Mouse (Mus musculus): ENCODE data around the gene Arl8a. TPM values are rescaled to one million over a fixed set of nuclear protein-coding genes. Genes with fewer than 3 reads are reported as not detected.

The Arl8a gene
- polyA plus RNA-seq, 1 experiment from 2014 or later: 353 TPM

- no peaks in the 10 kb centered on the region for H3K36me3 ChIP-seq
- H3K27ac ChIP-seq (replicated peaks): no peak overlapping the region
- H3K27me3 ChIP-seq (replicated peaks): no peaks in the 10 kb centered on the region
- H3K4me3 ChIP-seq (replicated peaks): no peak overlapping the region
- ATAC-seq (ENCODE audit: low FRiP score): no peak
- WGBS: 94% methylated on average over 6 of the region's 6 CpGs
- H3K4me1 ChIP-seq: peaks cover 6% of the 10 kb centered on the region
- H3K9me3 ChIP-seq (replicated peaks): no peaks in the 10 kb centered on the region
- no peak overlapping the region for H3K4me2 ChIP-seq
- no peak overlapping the region for H3K9ac ChIP-seq (replicated peaks)
Observed at GRCm38 (mm10) chr1:135173311-135173710, 26.7 kb downstream of the Arl8a start.

- WGBS: 76% methylated on average over 3 of the region's 3 CpGs
Observed at GRCm38 (mm10) chr1:135175176-135175575, 28.6 kb downstream of the Arl8a start.

GRCm38 (mm10) chr1:135177724-135178123 lies 31.1 kb downstream of the Arl8a start:
- 94% methylated on average over 3 of the region's 3 CpGs for WGBS
- no peak overlapping the region for H3K4me3 ChIP-seq (replicated peaks)
- no peaks in the 10 kb centered on the region for H3K9me3 ChIP-seq (replicated peaks)
- H3K4me2 ChIP-seq: no peak overlapping the region
- H3K27me3 ChIP-seq (replicated peaks): no peaks in the 10 kb centered on the region
- no peak for ATAC-seq (ENCODE audit: low FRiP score)
- H3K4me1 ChIP-seq: 0 out of 2 replicates have a peak, but pooled peaks cover 3% of the 10 kb centered on the region
- H3K36me3 ChIP-seq: no peaks in the 10 kb centered on the region
- no peak overlapping the region for H3K27ac ChIP-seq (replicated peaks)
- no peak overlapping the region for H3K9ac ChIP-seq (replicated peaks)

More at GRCm38 (mm10) chr1:135175176-135175575, 28.6 kb downstream of the Arl8a start:
- Histone ChIP-seq H3K27ac (replicated peaks) (no peak overlapping the region), H3K9me3 (replicated peaks) (no peaks in the 10 kb centered on the region), H3K4me3 (replicated peaks) (no peak overlapping the region), H3K4me2 (no peak overlapping the region), H3K27me3 (replicated peaks) (no peaks in the 10 kb centered on the region), H3K4me1 (peaks cover 2% of the 10 kb centered on the region), H3K36me3 (no peaks in the 10 kb centered on the region), H3K9ac (replicated peaks) (no peak overlapping the region)
- ATAC-seq (ENCODE audit: low FRiP score): no peak

- WGBS: 93% methylated on average over 7 of the region's 7 CpGs
- ATAC-seq (ENCODE audit: low FRiP score): no peak
- Histone ChIP-seq H3K9me3 (replicated peaks) (no peaks in the 10 kb centered on the region), H3K4me3 (replicated peaks) (no peak overlapping the region), H3K4me1 (0 out of 2 replicates have a peak, but pooled peaks cover 3% of the 10 kb centered on the region), H3K27me3 (replicated peaks) (no peaks in the 10 kb centered on the region), H3K27ac (replicated peaks) (no peak overlapping the region), H3K4me2 (no peak overlapping the region), H3K9ac (replicated peaks) (no peak overlapping the region), H3K36me3 (no peaks in the 10 kb centered on the region)
Observed at GRCm38 (mm10) chr1:135178863-135179262, 32.2 kb downstream of the Arl8a start.

GRCm38 (mm10) chr1:135180830-135181229 lies 34.2 kb downstream of the Arl8a start:
- no peaks in the 10 kb centered on the region for H3K27me3 ChIP-seq (replicated peaks)
- H3K4me2 ChIP-seq: no peak overlapping the region
- H3K9me3 ChIP-seq (replicated peaks): no peaks in the 10 kb centered on the region
- 89% methylated on average over 10 of the region's 10 CpGs for WGBS
- H3K4me3 ChIP-seq (replicated peaks): no peak overlapping the region
- 0 out of 2 replicates have a peak, but pooled peaks cover 3% of the 10 kb centered on the region for H3K4me1 ChIP-seq
- ATAC-seq (ENCODE audit: low FRiP score): no peak
- no peaks in the 10 kb centered on the region for H3K36me3 ChIP-seq
- no peak overlapping the region for H3K9ac ChIP-seq (replicated peaks)
- no peak overlapping the region for H3K27ac ChIP-seq (replicated peaks)

- Histone ChIP-seq H3K9ac (replicated peaks) (no peak overlapping the region), H3K4me2 (no peak overlapping the region), H3K27me3 (replicated peaks) (no peaks in the 10 kb centered on the region), H3K27ac (replicated peaks) (no peak overlapping the region), H3K4me3 (replicated peaks) (no peak overlapping the region), H3K4me1 (0 out of 2 replicates have a peak, but pooled peaks cover 3% of the 10 kb centered on the region), H3K9me3 (replicated peaks) (no peaks in the 10 kb centered on the region), H3K36me3 (no peaks in the 10 kb centered on the region)
- no peak for ATAC-seq (ENCODE audit: low FRiP score)
- WGBS: 86% methylated on average over 4 of the region's 4 CpGs
Observed at GRCm38 (mm10) chr1:135181275-135181674, 34.7 kb downstream of the Arl8a start.

- Histone ChIP-seq H3K9ac (replicated peaks) (no peak overlapping the region), H3K4me1 (peaks cover 3% of the 10 kb centered on the region; the same call in 1 of the 2 replicates), H3K27ac (replicated peaks) (no peak overlapping the region), H3K4me3 (replicated peaks) (no peak overlapping the region), H3K36me3 (no peaks in the 10 kb centered on the region), H3K9me3 (replicated peaks) (no peaks in the 10 kb centered on the region), H3K4me2 (no peak overlapping the region), H3K27me3 (replicated peaks) (0 out of 2 replicates have a peak, but pooled peaks cover 2% of the 10 kb centered on the region)
- ATAC-seq (ENCODE audit: low FRiP score): no peak
- 79% methylated on average over 8 of the region's 8 CpGs for WGBS
Observed at GRCm38 (mm10) chr1:135181880-135182623, 35.4 kb downstream of the Arl8a start.

- 70% methylated on average over 3 of the region's 3 CpGs for WGBS
- ATAC-seq (ENCODE audit: low FRiP score): no peak
- no peak overlapping the region for H3K9ac ChIP-seq (replicated peaks)
Observed at GRCm38 (mm10) chr1:135182975-135183374, 36.4 kb downstream of the Arl8a start.

GRCm38 (mm10) chr1:135183448-135183847 lies 36.8 kb downstream of the Arl8a start:
- no peaks in the 10 kb centered on the region for H3K36me3 ChIP-seq
- no peaks in the 10 kb centered on the region for H3K9me3 ChIP-seq (replicated peaks)
- 0 out of 2 replicates have a peak, but pooled peaks cover 2% of the 10 kb centered on the region for H3K27me3 ChIP-seq (replicated peaks)
- peaks cover 3% of the 10 kb centered on the region; the same call in 1 of the 2 replicates for H3K4me1 ChIP-seq
- no peak overlapping the region for H3K4me3 ChIP-seq (replicated peaks)
- H3K4me2 ChIP-seq: no peak overlapping the region
- ATAC-seq (ENCODE audit: low FRiP score): no peak
- H3K27ac ChIP-seq (replicated peaks): no peak overlapping the region
- WGBS: 83% methylated on average over 4 of the region's 4 CpGs
- no peak overlapping the region for H3K9ac ChIP-seq (replicated peaks)

More at GRCm38 (mm10) chr1:135182975-135183374, 36.4 kb downstream of the Arl8a start:
- no peak overlapping the region for H3K4me2 ChIP-seq
- H3K27me3 ChIP-seq (replicated peaks): 0 out of 2 replicates have a peak, but pooled peaks cover 2% of the 10 kb centered on the region
- peaks cover 3% of the 10 kb centered on the region; the same call in 1 of the 2 replicates for H3K4me1 ChIP-seq
- no peaks in the 10 kb centered on the region for H3K36me3 ChIP-seq
- no peaks in the 10 kb centered on the region for H3K9me3 ChIP-seq (replicated peaks)
- no peak overlapping the region for H3K4me3 ChIP-seq (replicated peaks)
- H3K27ac ChIP-seq (replicated peaks): no peak overlapping the region

GRCm38 (mm10) chr1:135183941-135184570 lies 37.4 kb downstream of the Arl8a start:
- Histone ChIP-seq H3K4me3 (replicated peaks) (no peak overlapping the region), H3K4me1 (peaks cover 3% of the 10 kb centered on the region; the same call in 1 of the 2 replicates), H3K27me3 (replicated peaks) (0 out of 2 replicates have a peak, but pooled peaks cover 2% of the 10 kb centered on the region), H3K9me3 (replicated peaks) (no peaks in the 10 kb centered on the region), H3K9ac (replicated peaks) (no peak overlapping the region), H3K4me2 (no peak overlapping the region), H3K27ac (replicated peaks) (no peak overlapping the region), H3K36me3 (no peaks in the 10 kb centered on the region)
- WGBS: 72% methylated on average over 11 of the region's 11 CpGs
- no peak for ATAC-seq (ENCODE audit: low FRiP score)

- ATAC-seq (ENCODE audit: low FRiP score): no peak
- Histone ChIP-seq H3K9ac (replicated peaks) (no peak overlapping the region), H3K4me1 (peaks cover 3% of the 10 kb centered on the region; the same call in 1 of the 2 replicates), H3K36me3 (no peaks in the 10 kb centered on the region), H3K27me3 (replicated peaks) (0 out of 2 replicates have a peak, but pooled peaks cover 2% of the 10 kb centered on the region), H3K27ac (replicated peaks) (no peak overlapping the region), H3K4me3 (replicated peaks) (no peak overlapping the region), H3K9me3 (replicated peaks) (no peaks in the 10 kb centered on the region), H3K4me2 (no peak overlapping the region)
- 39% methylated on average over 5 of the region's 5 CpGs for WGBS
Observed at GRCm38 (mm10) chr1:135185936-135186335, 39.3 kb downstream of the Arl8a start.
